Mouse (Mus musculus) liver, adult 2 months (tissue): Measurements from ENCODE around the gene Dennd2d. TPM values are rescaled to one million over a fixed set of nuclear protein-coding genes. Genes with fewer than 3 reads are reported as not detected.
A peak's percentile ranks its signal among the peaks of the same experiment; 100 is the strongest.

Experiments
- DNase-seq: peaks from one replicate; pipeline ENCODE4 v3.0.0-alpha.2; 2011; ENCODE audit warnings: low read depth, low spot score; ENCODE audit errors: extremely low read depth
- H3K27ac ChIP-seq: fragments of 200-500 bp; replicated peaks from 2 replicates; pipeline ENCODE4 v1.5.1; 2012; ENCODE audit warnings: low read depth, mild to moderate bottlenecking, control low read depth, inconsistent platforms, low read length; ENCODE audit not compliant: insufficient read depth
- H3K27me3 ChIP-seq: fragments of 200-500 bp; 2 replicates; pipeline ENCODE4 v1.6.1; 2012; ENCODE audit warnings: mild to moderate bottlenecking, moderate library complexity, low read length, inconsistent platforms; ENCODE audit not compliant: control insufficient read depth, insufficient read depth
- H3K36me3 ChIP-seq: fragments of 200-500 bp; 2 replicates; pipeline ENCODE4 v1.6.1; 2012; ENCODE audit warnings: low read length, inconsistent platforms; ENCODE audit not compliant: control insufficient read depth, insufficient read depth
- H3K4me1 ChIP-seq: fragments of 200-500 bp; 2 replicates; pipeline ENCODE4 v1.6.1; 2011; ENCODE audit warnings: low read length; ENCODE audit not compliant: control insufficient read depth, insufficient read depth
- H3K4me3 ChIP-seq: fragments of 200-500 bp; 2 replicates; pipeline ENCODE4 v1.5.1; 2011; ENCODE audit warnings: low read depth, mild to moderate bottlenecking, control low read depth, low read length, moderate library complexity; ENCODE audit not compliant: insufficient read depth
- H3K79me2 ChIP-seq: fragments of 200-500 bp; 2 replicates; pipeline ENCODE4 v1.6.1; 2012; ENCODE audit warnings: inconsistent platforms, mild to moderate bottlenecking, low read length, moderate library complexity; ENCODE audit not compliant: control insufficient read depth, insufficient read depth
- H3K9ac ChIP-seq: fragments of 200-500 bp; 2 replicates; pipeline ENCODE4 v1.6.1; 2012; ENCODE audit warnings: low read depth, mild to moderate bottlenecking, control low read depth, inconsistent platforms, low read length
- CTCF ChIP-seq: fragments of 200-500 bp; IDR thresholded peaks from 2 replicates; pipeline ENCODE4 v1.5.1; 2011; ENCODE audit warnings: low read depth, low read length, control low read depth
- POLR2A ChIP-seq: fragments of 200-500 bp; IDR thresholded peaks from 2 replicates; pipeline ENCODE4 v1.6.1; 2011; ENCODE audit warnings: low read length, control low read depth; ENCODE audit not compliant: insufficient read depth; ENCODE audit errors: extremely low read depth
- WGBS: fragments of 180-500 bp; shearing (Covaris S2); methylation state at CpG from one replicate; pipeline ENCODE4 v1.1.7; 2018; 5-methylcytosine and 5-hydroxymethylcytosine counted together
- polyA plus RNA-seq: library from polyadenylated mRNA; depleted of rRNA; stranded (reverse); fragments of >200 nt; gene quantifications from 2 replicates; pipeline ENCODE4 v1.2.3, GENCODE M21; 2012
- total RNA-seq: library from RNA; depleted of rRNA; stranded (reverse); fragments of >200 nt; gene quantifications from 2 replicates; pipeline ENCODE4 v1.2.3, GENCODE M21; 2014

Dennd2d gene
- total and polyA plus RNA-seq, 2 experiments: 4.9 to 7.3 TPM

DNA sequence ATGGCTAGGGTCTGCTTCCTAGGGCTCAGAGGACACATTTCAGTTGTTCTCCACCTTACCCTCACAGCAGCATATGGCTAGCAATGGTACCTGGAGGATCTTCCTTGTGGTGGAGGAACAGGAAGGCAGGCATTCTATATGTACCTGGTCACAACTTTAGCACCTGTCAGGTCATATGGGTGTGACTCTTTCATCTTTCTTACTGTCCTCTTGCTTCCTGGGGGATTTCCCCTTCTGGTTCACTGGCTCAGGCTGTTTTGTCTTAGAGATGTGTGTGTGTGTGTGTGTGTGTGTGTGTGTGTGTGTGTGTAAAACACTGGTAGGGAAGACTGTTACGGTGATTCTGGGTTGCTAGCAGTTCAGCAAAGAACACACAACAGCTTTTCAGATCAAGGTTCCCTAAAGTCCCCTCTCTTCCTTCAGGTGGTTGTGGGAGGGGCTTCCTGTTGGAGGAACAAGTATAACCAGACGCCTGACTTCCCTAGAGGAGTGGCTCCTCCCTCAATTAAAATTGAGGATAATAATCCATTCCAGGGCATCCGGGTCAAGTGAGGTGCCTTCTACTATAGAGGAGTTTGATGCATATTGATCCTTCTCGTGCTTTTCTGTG lies 1.7 kb downstream of the Dennd2d start:
- Histone ChIP-seq H3K4me3 (no peak overlapping the region), H3K27me3 (no peaks in the 10 kb centered on the region), H3K9ac (no peak overlapping the region), H3K4me1 (peaks cover 8% of the 10 kb centered on the region), H3K79me2 (no peaks in the 10 kb centered on the region), H3K27ac (peak overlapping the region; percentile 43; the same call in 1 of the 2 replicates), H3K36me3 (peaks cover 4% of the 10 kb centered on the region; the same call in 1 of the 2 replicates)
- TF ChIP-seq CTCF (no peak), POLR2A (no peak)
- WGBS: 71% methylated on average over 4 of the region's 4 CpGs
- no peak for DNase-seq

GRCm38 (mm10) chr3:106484861-106485260 lies 2.7 kb downstream of the Dennd2d start:
- Histone ChIP-seq H3K4me1 (peaks cover 8% of the 10 kb centered on the region), H3K79me2 (no peaks in the 10 kb centered on the region), H3K9ac (no peak overlapping the region), H3K27ac (no peak overlapping the region; the same call in 1 of the 2 replicates), H3K27me3 (no peaks in the 10 kb centered on the region), H3K36me3 (peaks cover 4% of the 10 kb centered on the region; the same call in 1 of the 2 replicates), H3K4me3 (no peak overlapping the region)
- 85% methylated on average over 3 of the region's 3 CpGs for WGBS
- TF ChIP-seq POLR2A: no peak
- TF ChIP-seq CTCF: no peak
- peak; percentile 33 for DNase-seq

- peaks cover 4% of the 10 kb centered on the region; the same call in 1 of the 2 replicates for H3K36me3 ChIP-seq
- peaks cover 8% of the 10 kb centered on the region for H3K4me1 ChIP-seq
- TF ChIP-seq POLR2A (no peak), CTCF (no peak)
- no peaks in the 10 kb centered on the region for H3K79me2 ChIP-seq
- no peak overlapping the region for H3K27ac ChIP-seq
- DNase-seq: no peak
- 68% methylated on average over 5 of the region's 5 CpGs for WGBS
- no peak overlapping the region for H3K9ac ChIP-seq
- no peaks in the 10 kb centered on the region for H3K27me3 ChIP-seq
- H3K4me3 ChIP-seq: no peak overlapping the region
These were observed 3.6 kb downstream of the Dennd2d start for GRCm38 (mm10) chr3:106485810-106486209.

- Histone ChIP-seq H3K27me3 (no peaks in the 10 kb centered on the region), H3K9ac (no peak overlapping the region), H3K27ac (no peak overlapping the region), H3K36me3 (peaks cover 6% of the 10 kb centered on the region; the same call in 1 of the 2 replicates), H3K79me2 (no peaks in the 10 kb centered on the region), H3K4me1 (peaks cover 6% of the 10 kb centered on the region), H3K4me3 (no peak overlapping the region)
- TF ChIP-seq POLR2A (no peak), CTCF (no peak)
- 84% methylated on average over 2 of the region's 2 CpGs for WGBS
- DNase-seq: peak; percentile 52
These were observed 5.3 kb downstream of the Dennd2d start for GRCm38 (mm10) chr3:106487551-106487950.

GRCm38 (mm10) chr3:106490239-106490638 lies 8.0 kb downstream of the Dennd2d start:
- H3K27me3 ChIP-seq: no peaks in the 10 kb centered on the region
- no peaks in the 10 kb centered on the region for H3K79me2 ChIP-seq
- peaks cover 7% of the 10 kb centered on the region; the same call in 1 of the 2 replicates for H3K36me3 ChIP-seq
- no peak overlapping the region for H3K4me3 ChIP-seq
- TF ChIP-seq CTCF (no peak), POLR2A (no peak)
- WGBS: 97% methylated on average over 4 of the region's 4 CpGs
- no peak overlapping the region for H3K27ac ChIP-seq
- H3K4me1 ChIP-seq: peaks cover 10% of the 10 kb centered on the region; the same call in 1 of the 2 replicates
- H3K9ac ChIP-seq: no peak overlapping the region
- no peak for DNase-seq

DNA sequence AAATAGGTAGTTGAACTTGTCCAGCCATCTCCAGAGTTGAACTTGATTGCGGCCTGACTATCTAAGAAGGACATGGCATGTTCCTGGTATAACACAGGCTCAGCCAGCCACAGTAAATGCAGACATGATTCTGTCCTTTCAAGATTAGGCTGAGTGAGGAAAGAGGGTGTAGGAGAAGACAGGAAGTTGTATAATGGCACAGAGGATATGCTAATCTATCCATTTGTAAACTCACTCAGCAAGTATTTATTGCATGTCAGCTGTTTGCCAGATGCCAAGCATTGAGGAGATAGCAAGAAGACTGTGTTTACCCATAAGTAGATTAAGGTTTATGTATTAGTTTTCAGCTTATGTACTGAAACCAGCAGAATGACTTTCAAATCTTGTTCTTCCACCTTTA lies 10.5 kb downstream of the Dennd2d start:
- DNase-seq: no peak
- Histone ChIP-seq H3K4me1 (peaks cover 15% of the 10 kb centered on the region), H3K4me3 (no peak overlapping the region), H3K27ac (0 out of 2 replicates have a peak overlapping the region, but pooled peaks have one; percentile 22), H3K36me3 (peaks cover 7% of the 10 kb centered on the region; the same call in 1 of the 2 replicates), H3K27me3 (no peaks in the 10 kb centered on the region), H3K79me2 (no peaks in the 10 kb centered on the region), H3K9ac (no peak overlapping the region)
- TF ChIP-seq CTCF (no peak), POLR2A (no peak)
- WGBS: 84% methylated on average over 1 of the region's 1 CpGs
